Comparison of ENCODE assay signal across 8 mouse cellular contexts in genomic region chr17:24849733-24850064, GRCm38 (mm10). TPM values are rescaled to one million over a fixed set of nuclear protein-coding genes. Genes with fewer than 3 reads are reported as not detected.
DNase-seq lines count a peak whose midpoint lies in the region; ATAC-seq and TF ChIP-seq lines count a peak whose summit lies in the region.

No protein-coding gene starts in this region.

- peak; percentile 53; the same call in 1 of the 2 replicates for ATAC-seq in frontal cortex, adult (ENCODE audit: low TSS enrichment)
- peak; percentile 51 for ATAC-seq in limb, embryonic 14.5 days (ENCODE audit: low FRiP score, low read depth)
- peak; percentile 60 for ATAC-seq in stomach, postnatal 0 days (ENCODE audit: low FRiP score, low TSS enrichment)

- no peak for TF ChIP-seq EP300 in stomach, postnatal 0 days (optimal IDR thresholded peaks at IDR 0.05)

- no peak for TF ChIP-seq CTCF in thymus, adult 2 months (IDR thresholded peaks at IDR 0.05; ENCODE audit: borderline replicate concordance, control insufficient read depth, extremely low read depth, insufficient read depth, low read length, poor library complexity)
- peak; percentile 69 for TF ChIP-seq CTCF in stomach, postnatal 0 days (IDR thresholded peaks at IDR 0.05; ENCODE audit: low read depth)

- no peaks in the 10 kb centered on the region for H3K36me3 ChIP-seq in thymus, adult 2 months (ENCODE audit: control insufficient read depth, insufficient read depth, low read length)
- peaks cover 13% of the 10 kb centered on the region for H3K36me3 ChIP-seq in limb, embryonic 14.5 days (ENCODE audit: control insufficient read depth, insufficient read depth, low read length)
- no peaks in the 10 kb centered on the region for H3K36me3 ChIP-seq in stomach, postnatal 0 days (ENCODE audit: control insufficient read depth, insufficient read depth, low read length)

- no peaks in the 10 kb centered on the region for H3K9me3 ChIP-seq in limb, embryonic 14.5 days (ENCODE audit: control insufficient read depth, low read length)
- no peaks in the 10 kb centered on the region for H3K9me3 ChIP-seq in stomach, postnatal 0 days (ENCODE audit: control insufficient read depth, low read length)

- peak overlapping the region; percentile 95 for H3K4me2 ChIP-seq in limb, embryonic 14.5 days (replicated peaks; ENCODE audit: low read depth, low read length, severe bottlenecking)
- H3K4me2 ChIP-seq in stomach, postnatal 0 days (replicated peaks; ENCODE audit: low read depth): peak overlapping the region; percentile 92

- peak overlapping the region; percentile 15; the same call in 1 of the 2 replicates for H3K27ac ChIP-seq in thymus, adult 2 months (ENCODE audit: control insufficient read depth, insufficient read depth, low read length)
- H3K27ac ChIP-seq in limb, embryonic 14.5 days (replicated peaks; ENCODE audit: low read depth, low read length): peak overlapping the region; percentile 81
- H3K27ac ChIP-seq in stomach, postnatal 0 days (replicated peaks): peak overlapping the region; percentile 93

- H3K9ac ChIP-seq in limb, embryonic 14.5 days (ENCODE audit: low read depth, low read length, severe bottlenecking): peak overlapping the region; percentile 66
- peak overlapping the region; percentile 72 for H3K9ac ChIP-seq in stomach, postnatal 0 days (ENCODE audit: low read length)

- peak overlapping the region; percentile 62 for H3K4me3 ChIP-seq in thymus, adult 2 months (ENCODE audit: control insufficient read depth, insufficient read depth, low read length)
- H3K4me3 ChIP-seq in limb, embryonic 14.5 days (replicated peaks; ENCODE audit: low read length): peak overlapping the region; percentile 66
- H3K4me3 ChIP-seq in stomach, postnatal 0 days (ENCODE audit: low read depth, low read length): peak overlapping the region; percentile 70

- peaks cover 6% of the 10 kb centered on the region for H3K4me1 ChIP-seq in thymus, adult 2 months (replicated peaks; ENCODE audit: control insufficient read depth, insufficient read depth, low read length)
- peaks cover 11% of the 10 kb centered on the region for H3K4me1 ChIP-seq in limb, embryonic 14.5 days (ENCODE audit: control insufficient read depth, insufficient read depth, low read length)
- no peaks in the 10 kb centered on the region for H3K4me1 ChIP-seq in stomach, postnatal 0 days (replicated peaks; ENCODE audit: control insufficient read depth, insufficient read depth)

- H3K27me3 ChIP-seq in thymus, adult 2 months (ENCODE audit: control insufficient read depth, insufficient read depth, low read length): no peaks in the 10 kb centered on the region
- H3K27me3 ChIP-seq in limb, embryonic 14.5 days (ENCODE audit: control insufficient read depth, insufficient read depth, low read length): no peaks in the 10 kb centered on the region
- no peaks in the 10 kb centered on the region for H3K27me3 ChIP-seq in stomach, postnatal 0 days (ENCODE audit: control insufficient read depth, insufficient read depth, low read length)

- no peak for TF ChIP-seq POLR2A in thymus, adult 2 months (IDR thresholded peaks at IDR 0.05; ENCODE audit: control insufficient read depth, extremely low read depth, insufficient read depth, low read length, poor library complexity)
- TF ChIP-seq POLR2A in limb, embryonic 14.5 days (IDR thresholded peaks at IDR 0.05; ENCODE audit: borderline replicate concordance, extremely low read depth, insufficient read depth, insufficient read length): 0 out of 2 replicates have a peak, but pooled peaks have one; percentile 19

- no peak for DNase-seq in frontal cortex, postnatal 36 days (ENCODE audit: low spot score in 2 of 2)
- DNase-seq in thymus, adult 2 months: no peak
- DNase-seq in thymus, postnatal 25 days: no peak
- DNase-seq in limb, embryonic 14.5 days (ENCODE audit: low spot score): no peak
- no peak for DNase-seq in stomach, postnatal 0 days (ENCODE audit: low spot score)
- no peak for DNase-seq in layer of hippocampus, adult 18-20 months (ENCODE audit: low spot score in 2 of 2)
- DNase-seq in c-Kit-positive CD71-positive TER-119-positive erythroid progenitor cells, embryonic 14.5 days (ENCODE audit: low spot score): no peak

- under 1% methylated on average over 21 of the region's 21 CpGs for WGBS in thymus, adult 2 months
- WGBS in limb, embryonic 14.5 days: 0% methylated on average over 21 of the region's 21 CpGs
- under 1% methylated on average over 21 of the region's 21 CpGs for WGBS in stomach, postnatal 0 days

RNA-seq across cellular contexts. Expression of gene Fahd1, which starts 0.5 kb away (rescaled TPM):
- polyA plus RNA-seq in thymus, adult 2 months (2012; rRNA removed): 6.9 and 7.8 TPM in 2 replicates
- 12.8 and 14.8 TPM in 2 replicates for polyA plus RNA-seq in limb, embryonic 14.5 days (2012; rRNA removed)
- 16.5 and 17.4 TPM in 2 replicates for polyA plus RNA-seq in limb, embryonic 14.5 days (2014; fragmentation: Nextera tagmentation; extraction: Ambion mirVana)
- polyA plus RNA-seq in stomach, postnatal 0 days (2015; fragmentation: Nextera tagmentation; extraction: Ambion mirVana): 24.1 and 25.1 TPM in 2 replicates
- total RNA-seq in layer of hippocampus, adult 18-20 months (2021): 10 to 100 TPM; 21.4 to 21.7 TPM

RNA-seq across cellular contexts. Expression of gene Hagh, which starts 9.8 kb away (rescaled TPM):
- 153 and 157 TPM in 2 replicates for polyA plus RNA-seq in thymus, adult 2 months (2012; rRNA removed)
- polyA plus RNA-seq in limb, embryonic 14.5 days (2012; rRNA removed): 23.9 and 25.7 TPM in 2 replicates
- 29.4 and 35.4 TPM in 2 replicates for polyA plus RNA-seq in limb, embryonic 14.5 days (2014; fragmentation: Nextera tagmentation; extraction: Ambion mirVana)
- polyA plus RNA-seq in stomach, postnatal 0 days (2015; fragmentation: Nextera tagmentation; extraction: Ambion mirVana): 51.3 and 52.7 TPM in 2 replicates
- total RNA-seq in layer of hippocampus, adult 18-20 months (2021): 100 to 1,000 TPM; 129 TPM

RNA-seq across cellular contexts. Expression of gene Igfals, which starts 16.1 kb away (rescaled TPM):
- polyA plus RNA-seq in thymus, adult 2 months (2012; rRNA removed): 8.4 and 9.0 TPM in 2 replicates
- polyA plus RNA-seq in limb, embryonic 14.5 days (2012; rRNA removed): 0.10 and 0.24 TPM in 2 replicates
- polyA plus RNA-seq in limb, embryonic 14.5 days (2014; fragmentation: Nextera tagmentation; extraction: Ambion mirVana): 0.08 and 0.18 TPM in 2 replicates
- polyA plus RNA-seq in stomach, postnatal 0 days (2015; fragmentation: Nextera tagmentation; extraction: Ambion mirVana): 5.6 and 5.9 TPM in 2 replicates
- total RNA-seq in layer of hippocampus, adult 18-20 months (2021): not detected

RNA-seq across cellular contexts. Expression of gene Nubp2, which starts 36.5 kb away (rescaled TPM):
- 88.8 and 96.1 TPM in 2 replicates for polyA plus RNA-seq in thymus, adult 2 months (2012; rRNA removed)
- 27.4 and 31.2 TPM in 2 replicates for polyA plus RNA-seq in limb, embryonic 14.5 days (2012; rRNA removed)
- 54.0 and 55.5 TPM in 2 replicates for polyA plus RNA-seq in limb, embryonic 14.5 days (2014; fragmentation: Nextera tagmentation; extraction: Ambion mirVana)
- 39.4 and 40.5 TPM in 2 replicates for polyA plus RNA-seq in stomach, postnatal 0 days (2015; fragmentation: Nextera tagmentation; extraction: Ambion mirVana)
- 10 to 100 TPM; 32.3 to 33.5 TPM for total RNA-seq in layer of hippocampus, adult 18-20 months (2021)

RNA-seq across cellular contexts. Expression of gene Spsb3, which starts 36.7 kb away (rescaled TPM):
- 274 and 285 TPM in 2 replicates for polyA plus RNA-seq in thymus, adult 2 months (2012; rRNA removed)
- polyA plus RNA-seq in limb, embryonic 14.5 days (2012; rRNA removed): 49.6 and 53.4 TPM in 2 replicates
- 39.4 and 40.8 TPM in 2 replicates for polyA plus RNA-seq in limb, embryonic 14.5 days (2014; fragmentation: Nextera tagmentation; extraction: Ambion mirVana)
- 45.5 and 47.8 TPM in 2 replicates for polyA plus RNA-seq in stomach, postnatal 0 days (2015; fragmentation: Nextera tagmentation; extraction: Ambion mirVana)
- 10 to 100 TPM; 47.5 to 48.3 TPM for total RNA-seq in layer of hippocampus, adult 18-20 months (2021)

Comparison
In these comparisons a context has a peak if more than half of its experiments do, and no peak if none do; other contexts are left out.
1. H3K27ac ChIP-seq: peak in every context shown above with its lines; median percentile 93 in stomach, postnatal 0 days; 81 in limb, embryonic 14.5 days; 15 in thymus, adult 2 months.